Mouse (Mus musculus) neural tube, embryonic 14.5 days (tissue): ENCODE data around the gene Slc7a1. TPM values are rescaled to one million over a fixed set of nuclear protein-coding genes. Genes with fewer than 3 reads are reported as not detected.

Source experiments
- ATAC-seq: fragments of 200-750 bp; cut with Nextera tagmentation; 2 replicates; pipeline ENCODE4 v1.8.0; 2017; ENCODE audit warnings: low read depth, mild to moderate bottlenecking, moderate TSS enrichment, moderate library complexity
- H3K27ac ChIP-seq: fragments of 300-500 bp; sonication (generic); 2 replicates; pipeline ENCODE4 v1.5.1; 2014; ENCODE audit warnings: low read depth, mild to moderate bottlenecking, control low read depth, low read length, moderate library complexity, mixed read lengths
- H3K27me3 ChIP-seq: fragments of 300-500 bp; sonication (generic); 2 replicates; pipeline ENCODE4 v1.6.1; 2014; ENCODE audit warnings: low read length; ENCODE audit not compliant: control insufficient read depth, insufficient read depth
- H3K36me3 ChIP-seq: fragments of 300-500 bp; sonication (generic); 2 replicates; pipeline ENCODE4 v1.6.1; 2014; ENCODE audit warnings: low read length, mixed read lengths; ENCODE audit not compliant: control insufficient read depth, insufficient read depth
- H3K4me1 ChIP-seq: fragments of 300-500 bp; sonication (generic); 2 replicates; pipeline ENCODE4 v1.6.1; 2014; ENCODE audit warnings: low read length; ENCODE audit not compliant: control insufficient read depth, insufficient read depth
- H3K4me2 ChIP-seq: fragments of 300-500 bp; sonication (generic); 2 replicates; pipeline ENCODE4 v1.6.1; 2014; ENCODE audit warnings: mild to moderate bottlenecking, low read depth, low read length, control low read depth
- H3K4me3 ChIP-seq: fragments of 300-500 bp; sonication (generic); 2 replicates; pipeline ENCODE4 v1.5.1; 2014; ENCODE audit warnings: low read depth, low read length, control low read depth, mixed read lengths
- H3K9ac ChIP-seq: fragments of 300-500 bp; sonication (generic); replicated peaks from 2 replicates; pipeline ENCODE4 v1.6.1; 2014; ENCODE audit warnings: low read depth, mild to moderate bottlenecking, control low read depth, low read length, mixed read lengths
- H3K9me3 ChIP-seq: fragments of 300-500 bp; sonication (generic); 2 replicates; pipeline ENCODE4 v1.6.1; 2016; ENCODE audit warnings: low read length; ENCODE audit not compliant: control insufficient read depth
- WGBS: fragments of 180-500 bp; shearing (Covaris S2); extraction: QIAGEN DNeasy Blood & Tissue Kit; methylation state at CpG from one replicate; pipeline ENCODE4 v1.1.7; 2014; 5-methylcytosine and 5-hydroxymethylcytosine counted together
- polyA plus RNA-seq: library from polyadenylated mRNA; unstranded; fragments of >200 nt; fragmentation: Nextera tagmentation; extraction: Ambion mirVana; gene quantifications from 2 replicates; pipeline ENCODE4 v1.2.1, GENCODE M21; 2014

The Slc7a1 gene
- polyA plus RNA-seq, 1 experiment from 2014 or later, result 50.0 TPM

GRCm38 (mm10) chr5:148367816-148368215 is 31.9 kb downstream of the Slc7a1 start:
- Histone ChIP-seq H3K27ac (no peak overlapping the region), H3K4me3 (no peak overlapping the region), H3K9ac (no peak overlapping the region), H3K27me3 (no peaks in the 10 kb centered on the region), H3K4me2 (no peak overlapping the region), H3K4me1 (no peaks in the 10 kb centered on the region), H3K9me3 (no peaks in the 10 kb centered on the region), H3K36me3 (no peaks in the 10 kb centered on the region)
- no peak for ATAC-seq
- 88% methylated on average over 3 of the region's 3 CpGs for WGBS

GRCm38 (mm10) chr5:148366455-148366854 is 33.2 kb downstream of the Slc7a1 start:
- Histone ChIP-seq H3K27ac (no peak overlapping the region), H3K27me3 (no peaks in the 10 kb centered on the region), H3K36me3 (no peaks in the 10 kb centered on the region), H3K4me1 (no peaks in the 10 kb centered on the region), H3K9me3 (no peaks in the 10 kb centered on the region), H3K4me3 (no peak overlapping the region), H3K4me2 (no peak overlapping the region), H3K9ac (no peak overlapping the region)
- WGBS, result 86% methylated on average over 9 of the region's 9 CpGs
- ATAC-seq, result no peak

DNA sequence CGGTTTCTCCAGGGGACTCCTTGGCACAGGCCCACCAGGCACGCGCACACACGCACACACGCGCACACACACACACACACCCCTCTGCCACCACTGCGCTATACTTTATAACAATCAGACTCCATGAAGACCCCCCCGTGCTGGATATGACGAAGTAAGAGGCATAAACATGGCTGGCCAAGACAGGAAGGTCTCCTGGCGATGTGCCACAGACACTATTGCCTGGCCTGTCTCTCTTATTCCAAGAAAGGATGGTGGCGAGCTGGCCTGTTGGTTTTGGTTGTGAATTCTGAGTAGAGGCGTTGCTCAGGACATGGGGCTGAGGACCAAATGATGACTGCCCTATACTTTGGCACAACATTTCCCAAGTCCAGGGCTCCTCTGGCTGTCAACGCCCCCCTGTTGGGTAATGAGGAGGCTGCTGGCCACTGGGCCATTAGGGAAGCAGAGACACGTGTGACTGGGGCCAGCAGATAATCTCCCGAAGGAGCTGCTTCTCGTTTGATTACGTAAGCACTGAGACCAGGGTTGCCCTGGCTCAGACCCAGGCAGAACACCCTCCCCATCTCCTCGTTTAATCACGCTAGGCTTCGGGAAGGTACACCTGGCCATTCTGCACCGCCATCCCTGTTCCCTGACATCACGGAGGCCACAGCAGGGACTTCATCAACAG is 36.1 kb downstream of the Slc7a1 start:
- H3K4me3 ChIP-seq, result no peak overlapping the region
- no peak for ATAC-seq
- H3K36me3 ChIP-seq, result no peaks in the 10 kb centered on the region
- H3K9ac ChIP-seq, result no peak overlapping the region
- no peak overlapping the region for H3K4me2 ChIP-seq
- H3K27ac ChIP-seq, result no peak overlapping the region
- no peaks in the 10 kb centered on the region for H3K27me3 ChIP-seq
- no peaks in the 10 kb centered on the region for H3K9me3 ChIP-seq
- WGBS, result 88% methylated on average over 22 of the region's 22 CpGs
- no peaks in the 10 kb centered on the region for H3K4me1 ChIP-seq

GRCm38 (mm10) chr5:148362296-148362695 is 37.4 kb downstream of the Slc7a1 start:
- 95% methylated on average over 7 of the region's 7 CpGs for WGBS
- Histone ChIP-seq H3K4me1 (no peaks in the 10 kb centered on the region), H3K9me3 (no peaks in the 10 kb centered on the region), H3K4me2 (no peak overlapping the region), H3K36me3 (no peaks in the 10 kb centered on the region), H3K27ac (no peak overlapping the region), H3K27me3 (no peaks in the 10 kb centered on the region), H3K4me3 (no peak overlapping the region), H3K9ac (no peak overlapping the region)
- no peak for ATAC-seq

GRCm38 (mm10) chr5:148361759-148362010 is 38.0 kb downstream of the Slc7a1 start:
- Histone ChIP-seq H3K27me3 (no peaks in the 10 kb centered on the region), H3K9me3 (no peaks in the 10 kb centered on the region), H3K4me3 (no peak overlapping the region), H3K4me1 (no peaks in the 10 kb centered on the region), H3K4me2 (no peak overlapping the region), H3K9ac (no peak overlapping the region), H3K36me3 (no peaks in the 10 kb centered on the region), H3K27ac (no peak overlapping the region)
- WGBS, result 66% methylated on average over 3 of the region's 3 CpGs
- ATAC-seq, result no peak

- no peak overlapping the region for H3K9ac ChIP-seq
- no peaks in the 10 kb centered on the region for H3K4me1 ChIP-seq
- no peak overlapping the region for H3K4me3 ChIP-seq
- no peak overlapping the region for H3K27ac ChIP-seq
- H3K4me2 ChIP-seq, result no peak overlapping the region
- H3K9me3 ChIP-seq, result no peaks in the 10 kb centered on the region
- no peak for ATAC-seq
- no peaks in the 10 kb centered on the region for H3K27me3 ChIP-seq
- no peaks in the 10 kb centered on the region for H3K36me3 ChIP-seq
- 82% methylated on average over 16 of the region's 16 CpGs for WGBS
These were observed 38.6 kb downstream of the Slc7a1 start for GRCm38 (mm10) chr5:148360922-148361758.

- Histone ChIP-seq H3K36me3 (no peaks in the 10 kb centered on the region), H3K4me3 (no peak overlapping the region), H3K9ac (no peak overlapping the region), H3K4me1 (no peaks in the 10 kb centered on the region), H3K27ac (no peak overlapping the region), H3K27me3 (no peaks in the 10 kb centered on the region), H3K4me2 (no peak overlapping the region), H3K9me3 (no peaks in the 10 kb centered on the region)
- WGBS, result 93% methylated on average over 11 of the region's 11 CpGs
- ATAC-seq, result no peak
These were observed 40.6 kb downstream of the Slc7a1 start for GRCm38 (mm10) chr5:148359131-148359530.

- 97% methylated on average over 6 of the region's 6 CpGs for WGBS
- no peaks in the 10 kb centered on the region for H3K27me3 ChIP-seq
- ATAC-seq, result no peak
- no peak overlapping the region for H3K4me2 ChIP-seq
- no peak overlapping the region for H3K9ac ChIP-seq
- H3K9me3 ChIP-seq, result no peaks in the 10 kb centered on the region
- no peaks in the 10 kb centered on the region for H3K36me3 ChIP-seq
- no peaks in the 10 kb centered on the region for H3K4me1 ChIP-seq
- H3K4me3 ChIP-seq, result no peak overlapping the region
- no peak overlapping the region for H3K27ac ChIP-seq
These were observed 42.5 kb downstream of the Slc7a1 start for GRCm38 (mm10) chr5:148357168-148357567.

GRCm38 (mm10) chr5:148355822-148356221 is 43.9 kb downstream of the Slc7a1 start:
- WGBS, result 89% methylated on average over 3 of the region's 3 CpGs

More at GRCm38 (mm10) chr5:148355822-148356221, 43.9 kb downstream of the Slc7a1 start:
- Histone ChIP-seq H3K27me3 (no peaks in the 10 kb centered on the region), H3K9ac (no peak overlapping the region), H3K4me1 (no peaks in the 10 kb centered on the region), H3K36me3 (no peaks in the 10 kb centered on the region), H3K9me3 (no peaks in the 10 kb centered on the region), H3K4me2 (no peak overlapping the region), H3K4me3 (no peak overlapping the region), H3K27ac (no peak overlapping the region)
- ATAC-seq, result no peak
